Mouse (Mus musculus) WW6 (cell line): ENCODE results near the gene Stx16.

Source experiments
- DNase-seq: peaks from one replicate; pipeline ENCODE4 v3.0.0-alpha.2; 2013; ENCODE audit warnings: low read depth, low spot score

The Stx16 gene

GRCm38 (mm10) chr2:174123731-174124130 lies 47.6 kb downstream of the Stx16 start:
- no peak for DNase-seq

DNA sequence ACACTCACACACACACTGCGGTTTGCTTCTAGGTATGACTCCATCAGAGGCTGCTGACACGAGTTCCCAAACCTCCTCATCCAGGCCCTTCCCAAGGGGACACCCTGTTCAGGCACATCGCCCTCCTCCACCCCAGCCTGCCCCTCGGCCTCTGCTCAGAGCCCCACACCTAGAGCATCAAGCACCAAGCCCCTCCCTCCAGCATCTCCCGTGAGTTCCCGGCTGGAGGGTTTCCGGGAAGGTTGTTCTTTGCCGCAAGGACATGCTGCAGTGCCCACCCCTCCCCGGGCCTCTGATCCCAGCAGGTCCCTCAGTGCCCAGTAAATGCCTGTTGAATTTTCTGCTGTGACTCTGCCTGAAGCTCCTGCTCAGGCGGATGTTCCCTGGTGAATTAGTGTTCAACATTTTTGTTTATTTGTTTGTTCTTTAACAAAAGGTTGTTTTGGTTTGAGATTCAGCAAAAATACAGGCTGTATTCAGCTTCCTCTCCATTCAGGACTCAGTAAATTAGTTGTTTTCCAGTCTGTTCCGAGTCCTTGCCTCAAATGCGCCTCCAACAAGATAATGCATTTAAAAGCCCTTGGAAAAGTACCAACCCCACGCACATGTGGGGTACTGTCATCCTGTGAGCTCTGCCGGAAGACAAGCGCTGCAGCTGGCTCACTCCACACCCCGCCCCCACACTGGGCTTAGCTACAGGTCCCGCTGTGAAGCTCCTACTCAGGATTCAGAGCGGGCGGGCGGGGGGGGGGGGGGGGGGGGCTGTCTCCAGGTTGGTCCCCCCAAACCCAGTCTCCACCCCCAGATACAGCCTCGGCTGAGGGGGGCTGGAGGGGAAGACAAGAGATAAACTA lies 50.6 kb downstream of the Stx16 start:
- DNase-seq = no peak

DNA sequence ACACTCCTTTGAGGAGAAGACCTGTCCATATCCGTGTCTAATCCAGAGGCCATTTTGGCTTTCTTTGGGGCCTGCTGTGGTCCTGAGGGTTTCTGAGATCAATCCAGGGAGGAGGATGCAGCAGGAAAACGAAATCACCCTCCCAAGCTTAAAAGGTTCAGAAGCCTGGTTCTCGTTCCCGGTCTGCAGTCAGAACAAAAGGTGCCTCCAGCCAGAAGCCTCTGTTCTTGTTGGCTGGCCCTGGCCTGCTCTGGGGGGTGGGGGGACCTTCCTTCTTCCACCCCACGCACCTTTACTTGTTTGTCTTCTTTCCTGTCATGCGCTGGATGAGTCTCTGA lies 51.2 kb downstream of the Stx16 start:
- DNase-seq = no peak

DNA sequence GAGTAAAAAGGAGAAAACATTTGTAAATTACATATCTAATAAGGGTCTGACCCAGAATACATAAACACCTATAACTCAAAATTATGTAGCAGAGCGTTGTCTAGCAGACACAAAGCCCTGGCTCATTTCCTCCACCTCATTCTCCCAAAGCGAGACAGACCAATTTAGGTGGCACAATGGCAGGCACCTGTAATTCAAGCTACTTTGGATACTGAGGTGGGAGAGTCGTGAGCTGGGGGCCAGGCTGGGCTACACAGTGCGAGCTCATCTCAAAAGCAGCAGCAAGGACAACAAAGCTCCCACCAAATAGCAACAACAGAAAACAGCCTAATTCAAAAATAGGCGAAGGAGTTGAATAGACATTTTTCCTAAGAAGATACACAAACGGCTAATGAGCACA lies 52.8 kb downstream of the Stx16 start:
- no peak for DNase-seq

GRCm38 (mm10) chr2:174130468-174131097 lies 54.5 kb downstream of the Stx16 start:
- no peak for DNase-seq

DNA sequence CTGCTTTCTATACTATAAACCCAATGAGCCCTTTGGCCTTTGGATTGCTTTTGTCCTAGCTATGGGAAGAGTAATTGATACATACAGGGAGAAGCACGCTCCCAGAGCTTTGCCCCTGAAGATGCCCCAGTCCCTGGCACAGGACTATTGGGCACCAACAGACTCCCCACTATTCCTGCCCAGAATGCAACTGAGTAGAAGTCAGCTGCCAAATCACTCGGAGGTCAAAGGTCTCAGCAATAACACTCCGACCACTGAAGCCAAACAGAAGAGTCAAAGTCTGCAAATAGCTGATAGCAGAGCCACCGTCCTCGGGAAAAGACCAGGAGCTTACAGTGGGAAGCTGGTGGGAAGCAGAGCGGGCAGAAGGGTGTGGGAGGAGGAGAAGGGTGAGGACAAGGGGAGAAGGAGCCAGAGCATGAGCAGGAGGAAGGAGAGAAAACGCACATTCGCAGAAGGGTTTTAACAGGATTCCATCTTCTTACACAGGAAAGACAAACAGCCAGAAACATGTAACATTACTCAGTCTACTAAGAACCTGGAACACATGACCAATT lies 56.4 kb downstream of the Stx16 start:
- no peak for DNase-seq
